9 mouse cellular contexts compared by ENCODE assay signal in genomic region chr2:170219611-170220401, GRCm38 (mm10).
A peak's percentile ranks its signal among the peaks of the same experiment; 100 is the strongest.
DNase-seq lines count a peak whose midpoint lies in the region; ATAC-seq and TF ChIP-seq lines count a peak whose summit lies in the region.
"Had no signal": no experiment of that assay in that cellular context is flagged by ENCODE, and none has a peak within 500 bp of the region (broad histone marks: within the 10 kb centered on the region; RNA-seq: fewer than 3 reads in every experiment).

No protein-coding gene starts in this region.

- 1% methylated on average over 20 of the region's 20 CpGs for WGBS in forebrain, embryonic 10.5 days
- 13% methylated on average over 20 of the region's 20 CpGs for WGBS in intestine, embryonic 16.5 days
- 1% methylated on average over 20 of the region's 20 CpGs for WGBS in midbrain, embryonic 14.5 days

- H3K9ac ChIP-seq in ES-E14 (ENCODE audit: insufficient read depth, low read depth, low read length, poor library complexity, severe bottlenecking), result no peak overlapping the region; the same call in 1 of the 2 replicates
- H3K9ac ChIP-seq in intestine, embryonic 16.5 days (ENCODE audit: low read depth, low read length), result peak overlapping the region; percentile 60
- H3K9ac ChIP-seq in midbrain, embryonic 14.5 days (replicated peaks; ENCODE audit: low read length), result peak overlapping the region; percentile 43

- no peaks in the 10 kb centered on the region for H3K36me3 ChIP-seq in ES-E14 (ENCODE audit: control insufficient read depth, insufficient read depth, low read length, poor library complexity, severe bottlenecking)
- H3K36me3 ChIP-seq in forebrain, embryonic 10.5 days (replicated peaks), result no peaks in the 10 kb centered on the region
- H3K36me3 ChIP-seq in intestine, embryonic 16.5 days (ENCODE audit: control insufficient read depth, insufficient read depth, low read length), result no peaks in the 10 kb centered on the region
- no peaks in the 10 kb centered on the region for H3K36me3 ChIP-seq in midbrain, embryonic 14.5 days (ENCODE audit: control insufficient read depth, insufficient read depth, low read length)

- peak overlapping the region; percentile 56 to 69 for H3K4me3 ChIP-seq in ES-E14 (ENCODE audit: insufficient read depth in 1 of 2, low read depth in 1 of 2, low read length in 2 of 2, poor library complexity in 1 of 2, severe bottlenecking in 1 of 2)
- peak overlapping the region; percentile 47 for H3K4me3 ChIP-seq in forebrain, embryonic 10.5 days
- H3K4me3 ChIP-seq in intestine, embryonic 16.5 days (ENCODE audit: low read length), result peak overlapping the region; percentile 40
- H3K4me3 ChIP-seq in midbrain, embryonic 14.5 days (replicated peaks; ENCODE audit: low read depth, low read length), result peak overlapping the region; percentile 25

- H3K27me3 ChIP-seq in forebrain, embryonic 10.5 days (ENCODE audit: poor library complexity, severe bottlenecking), result no peaks in the 10 kb centered on the region
- H3K27me3 ChIP-seq in intestine, embryonic 16.5 days (replicated peaks; ENCODE audit: control insufficient read depth, insufficient read depth, low read length), result no peaks in the 10 kb centered on the region
- no peaks in the 10 kb centered on the region for H3K27me3 ChIP-seq in midbrain, embryonic 14.5 days (ENCODE audit: control insufficient read depth, insufficient read depth, low read length)
- H3K27me3 ChIP-seq: Patski had no signal

- no peak overlapping the region for H3K27ac ChIP-seq in ES-E14 (ENCODE audit: insufficient read depth, low read depth, low read length, poor library complexity, severe bottlenecking)
- H3K27ac ChIP-seq in forebrain, embryonic 10.5 days, result peak overlapping the region; percentile 90
- H3K27ac ChIP-seq in intestine, embryonic 16.5 days (ENCODE audit: low read length), result 0 out of 2 replicates have a peak overlapping the region, but pooled peaks have one; percentile 36
- peak overlapping the region; percentile 87 for H3K27ac ChIP-seq in midbrain, embryonic 14.5 days (replicated peaks; ENCODE audit: low read depth, low read length)

- H3K4me2 ChIP-seq in intestine, embryonic 16.5 days (ENCODE audit: low read depth, low read length), result peak overlapping the region; percentile 68
- peak overlapping the region; percentile 58 for H3K4me2 ChIP-seq in midbrain, embryonic 14.5 days (ENCODE audit: low read length)

- H3K9me3 ChIP-seq in ES-E14 (ENCODE audit: control insufficient read depth, insufficient read depth, low read depth, low read length), result no peaks in the 10 kb centered on the region
- H3K9me3 ChIP-seq in forebrain, embryonic 10.5 days, result peaks cover 5% of the 10 kb centered on the region
- no peaks in the 10 kb centered on the region for H3K9me3 ChIP-seq in intestine, embryonic 16.5 days (ENCODE audit: control insufficient read depth, low read length)
- H3K9me3 ChIP-seq in midbrain, embryonic 14.5 days (ENCODE audit: control insufficient read depth, low read length), result no peaks in the 10 kb centered on the region

- ATAC-seq in intestine, embryonic 16.5 days, result no peak
- no peak for ATAC-seq in midbrain, embryonic 14.5 days (ENCODE audit: low FRiP score, low TSS enrichment)
- ATAC-seq: Patski had no signal

- H3K4me1 ChIP-seq in ES-E14 (ENCODE audit: control insufficient read depth in 2 of 2, insufficient read depth in 2 of 2, low read length in 2 of 2, poor library complexity in 1 of 2), result peaks cover 10 to 11% of the 10 kb centered on the region in 2 experiments; a peak in 3 of 4 replicates
- H3K4me1 ChIP-seq in forebrain, embryonic 10.5 days, result peaks cover 66% of the 10 kb centered on the region
- peaks cover 34% of the 10 kb centered on the region for H3K4me1 ChIP-seq in intestine, embryonic 16.5 days (ENCODE audit: control insufficient read depth, insufficient read depth, low read length)
- peaks cover 55% of the 10 kb centered on the region for H3K4me1 ChIP-seq in midbrain, embryonic 14.5 days (ENCODE audit: control insufficient read depth, insufficient read depth, low read length)

- DNase-seq in gastrocnemius, postnatal 25 days, result peak; percentile 9
- no peak for DNase-seq in gastrocnemius, adult 8-10 months (ENCODE audit: low spot score in 2 of 2)
- no peak for DNase-seq in ES-E14 (ENCODE audit: low read depth, low spot score)
- DNase-seq in forebrain, embryonic 10.5 days (ENCODE audit: extremely low spot score, low spot score), result peak; percentile 54
- DNase-seq in midbrain, embryonic 14.5 days, result peak; percentile 67
- no peak for DNase-seq in frontal cortex, postnatal 14 days (ENCODE audit: low spot score in 2 of 2)
- DNase-seq in cerebellum, adult 11 months, result no peak

- in situ Hi-C loops in ES-E14 (cut with MboI; ENCODE audit: low sequenced_read_pairs in 2 of 2, unreplicated experiment in 2 of 2), result no loop called here

TF ChIP-seq in ES-E14, 5 proteins besides CTCF, POLR2A, EP300 and RAD21:
- TF ChIP-seq MAFK (IDR thresholded peaks at IDR 0.05; ENCODE audit: insufficient read depth, low read depth, low read length) (no peak), ZNF384 (IDR thresholded peaks at IDR 0.05; ENCODE audit: low read depth, low read length) (no peak), CHD2 (IDR thresholded peaks at IDR 0.05; ENCODE audit: low read depth, low read length) (no peak), ZC3H11A (IDR thresholded peaks at IDR 0.05; ENCODE audit: borderline replicate concordance, low read depth, low read length) (no peak), HCFC1 (IDR thresholded peaks at IDR 0.05; ENCODE audit: borderline replicate concordance, insufficient read depth, low read length) (no peak)

Comparison
In these comparisons a context has a peak if more than half of its experiments do, and no peak if none do; other contexts are left out.
1. DNase-seq: peak in gastrocnemius, postnatal 25 days (single experiment), forebrain, embryonic 10.5 days (single experiment) and midbrain, embryonic 14.5 days (single experiment); none in gastrocnemius, adult 8-10 months (0 of 2), ES-E14 (single experiment), frontal cortex, postnatal 14 days (0 of 2) and cerebellum, adult 11 months (single experiment).
2. Peak in every context shown above with its lines, with median percentiles within 50 percentile points of each other: H3K4me3 ChIP-seq.